Mouse (Mus musculus) neutrophil, adult 83 days (primary cell): ENCODE measurements around the gene Ptprn2. TPM values are rescaled to one million over a fixed set of nuclear protein-coding genes. Genes with fewer than 3 reads are reported as not detected.

ENCODE experiments used
- total RNA-seq, 2 experiments: library from RNA; stranded (reverse); gene quantifications; one replicate each; pipeline ENCODE4 v1.2.4; 2023

The Ptprn2 gene
- total RNA-seq: under 1 TPM in 1 of 2 experiments, not detected in 1; 0.13 TPM

DNA sequence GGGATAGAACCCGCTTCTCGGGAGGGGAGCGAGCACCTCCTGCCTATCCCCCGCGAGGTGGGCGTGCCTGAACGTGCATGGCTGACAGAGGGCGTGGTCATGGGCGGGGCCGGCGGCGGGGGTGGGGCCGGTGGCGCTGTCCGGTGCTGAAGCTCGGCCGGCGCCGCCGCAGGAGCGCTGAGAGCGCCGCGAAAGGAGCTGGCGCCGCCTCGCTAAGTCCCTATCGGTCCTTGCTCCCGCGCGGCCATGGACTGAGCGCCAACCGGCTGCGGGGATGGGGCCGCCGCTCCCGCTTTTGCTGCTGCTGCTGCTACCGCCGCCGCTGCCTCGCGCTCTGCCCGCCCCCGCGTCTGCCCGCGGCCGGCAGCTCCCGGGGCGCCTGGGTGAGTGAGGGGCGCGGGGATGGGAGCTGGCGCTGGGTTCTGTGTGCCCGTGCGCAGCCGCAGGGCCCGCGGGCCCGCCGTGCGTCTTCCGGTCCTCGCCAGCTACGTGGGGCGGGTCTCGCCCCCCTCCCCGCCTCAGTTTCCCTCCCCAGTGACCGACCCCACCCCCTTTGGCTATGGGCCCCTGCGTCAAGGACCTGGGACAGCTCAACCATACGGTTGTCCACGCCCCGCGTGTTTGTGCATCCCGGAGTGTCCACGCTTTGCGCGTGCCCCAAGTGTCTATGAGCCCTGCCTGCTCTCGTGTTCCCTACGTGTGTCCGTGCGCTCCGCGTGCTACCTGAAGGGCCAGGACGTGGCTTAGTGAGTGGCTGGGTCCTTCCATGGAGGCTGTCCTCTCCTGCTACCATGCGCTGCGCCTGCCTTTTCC is at the start of gene Ptprn2:
Gene Ptprn2, plus strand, starts transcription at position 130 of the 813 bp plus-strand sequence.

Other genes with a start within 250 kb of the Ptprn2 start
- 1 to 10 TPM; 1.7 to 2.3 TPM for gene Wdr60, start 222.7 kb upstream of the Ptprn2 start, total RNA-seq
- gene Gm11027, start 210.3 kb upstream of the Ptprn2 start, total RNA-seq: not detected
- 10 to 100 TPM; 64.1 to 65.5 TPM for gene Esyt2, start 204.5 kb upstream of the Ptprn2 start, total RNA-seq
- gene Ncapg2, start 80.3 kb upstream of the Ptprn2 start, total RNA-seq: 10 to 100 TPM; 54.4 to 63.1 TPM